Mouse (Mus musculus) R1 (cell line): ENCODE results near the gene Rwdd2b.
A peak's percentile ranks its signal among the peaks of the same experiment; 100 is the strongest.

Experiments used
- DNase-seq: peaks from one replicate; pipeline ENCODE4 v3.0.0-alpha.2; 2018; ENCODE audit warnings: low read depth, low spot score

The Rwdd2b gene

GRCm38 (mm10) chr16:87427516-87427915 is 12.9 kb downstream of the Rwdd2b start:
- no peak for DNase-seq

GRCm38 (mm10) chr16:87420662-87421061 is 19.7 kb downstream of the Rwdd2b start:
- no peak for DNase-seq

- DNase-seq: peak; percentile 95
Measured at GRCm38 (mm10) chr16:87405001-87405400, 35.4 kb downstream of the Rwdd2b start.

- peak; percentile 82 for DNase-seq
Measured at GRCm38 (mm10) chr16:87393813-87394548, 46.4 kb downstream of the Rwdd2b start.

- no peak for DNase-seq
Measured at GRCm38 (mm10) chr16:87387444-87387977, 52.9 kb downstream of the Rwdd2b start.

- DNase-seq: no peak
Measured at GRCm38 (mm10) chr16:87384366-87384765, 56.0 kb downstream of the Rwdd2b start.
